Mouse (Mus musculus): ENCODE data around the gene 6430628N08Rik.

The 6430628N08Rik gene

DNA sequence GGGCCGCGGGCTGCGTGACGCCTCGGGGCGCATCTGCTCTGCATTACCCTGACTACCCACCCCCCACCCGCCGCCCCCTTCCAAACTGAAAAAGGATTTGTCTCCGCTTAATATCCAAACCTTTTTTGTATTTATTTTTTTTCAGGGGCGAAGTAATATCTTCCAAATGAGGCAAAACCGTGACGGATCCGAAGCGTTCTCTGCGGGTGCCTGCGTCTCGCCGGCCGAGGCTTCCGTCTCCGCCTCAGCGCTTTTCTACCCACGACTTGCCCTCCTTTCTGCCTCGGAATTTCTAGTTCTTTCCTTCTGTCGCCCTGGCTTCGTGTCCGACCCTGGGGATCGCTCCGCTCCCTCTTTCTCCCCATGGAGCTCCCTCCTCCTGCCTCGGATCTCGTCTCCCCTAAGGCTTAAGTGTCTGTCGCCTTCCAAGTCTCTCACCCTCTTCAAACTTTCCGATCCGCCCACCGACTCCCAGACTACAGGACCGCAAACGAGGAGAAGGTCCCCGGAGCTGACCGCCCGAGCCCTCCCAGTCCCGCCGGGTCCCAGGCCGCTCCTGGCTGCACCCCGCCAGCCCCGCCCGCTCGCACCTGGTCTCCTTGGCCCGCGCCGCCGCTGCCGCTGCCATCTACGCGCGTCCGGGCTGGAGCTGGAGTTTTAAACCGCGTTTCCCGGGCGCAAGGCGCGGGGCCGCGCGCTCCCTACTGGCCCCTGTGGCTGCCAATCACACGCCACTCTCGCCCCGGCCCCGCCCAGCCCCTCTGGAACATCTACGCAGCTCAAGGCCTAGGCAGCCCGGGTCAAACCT, 49.0 kb downstream of the 6430628N08Rik start, which contains the start of gene Dmbx1:
Dmbx1 (minus strand) TSS at position 632 of the 808 bp plus-strand sequence.
- DNase-seq (ENCODE audit: low read depth, low spot score) = no peak

DNA sequence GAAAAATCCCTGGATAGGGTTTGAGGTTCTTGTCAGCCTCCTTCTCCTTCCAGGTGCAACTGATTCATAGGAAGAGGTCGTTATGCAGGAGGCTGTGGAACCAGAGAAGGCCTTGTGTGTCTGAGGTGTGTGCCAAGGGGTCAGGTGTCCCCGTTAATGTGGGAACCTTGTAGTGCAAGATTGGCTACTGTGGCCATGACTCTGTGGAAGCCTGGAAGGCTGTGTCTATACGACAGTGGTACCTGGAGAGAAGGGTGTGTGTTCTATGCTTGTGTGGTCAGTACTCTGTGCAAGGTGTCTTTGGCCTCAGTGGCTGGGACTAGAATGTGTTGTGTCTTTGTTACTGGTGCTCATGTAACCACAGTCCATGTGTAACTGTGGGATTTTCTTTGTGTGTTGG, 50.2 kb downstream of the 6430628N08Rik start:
- DNase-seq (ENCODE audit: low read depth, low spot score) = no peak

DNA sequence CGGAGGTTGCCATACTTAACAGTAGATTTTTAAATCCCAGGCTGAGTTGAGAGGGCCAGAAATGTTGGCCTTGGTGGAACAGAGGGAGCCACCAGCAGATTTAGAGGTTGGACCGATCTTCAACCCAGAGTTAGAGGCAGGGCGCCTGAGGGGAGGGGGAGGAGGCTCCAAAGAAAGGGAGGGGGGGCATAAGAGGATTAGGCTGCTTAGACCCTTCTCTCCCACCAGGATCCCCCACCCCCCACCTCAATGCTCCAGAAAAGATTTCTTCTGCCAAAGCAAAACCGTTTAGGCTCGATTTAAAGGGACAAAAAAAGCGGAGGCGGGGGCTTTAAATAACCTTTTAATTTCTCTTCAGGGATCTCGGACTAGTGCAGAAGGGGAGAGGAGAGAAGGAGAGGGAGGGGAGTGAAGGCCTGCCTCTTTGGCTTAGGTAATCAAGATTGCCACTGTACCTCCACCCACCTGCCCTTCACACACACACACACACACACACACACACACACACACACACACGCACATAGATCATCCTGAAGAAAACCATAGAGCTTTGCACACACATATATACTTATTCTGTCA, 50.9 kb downstream of the 6430628N08Rik start:
- no peak for DNase-seq (ENCODE audit: low read depth, low spot score)

DNA sequence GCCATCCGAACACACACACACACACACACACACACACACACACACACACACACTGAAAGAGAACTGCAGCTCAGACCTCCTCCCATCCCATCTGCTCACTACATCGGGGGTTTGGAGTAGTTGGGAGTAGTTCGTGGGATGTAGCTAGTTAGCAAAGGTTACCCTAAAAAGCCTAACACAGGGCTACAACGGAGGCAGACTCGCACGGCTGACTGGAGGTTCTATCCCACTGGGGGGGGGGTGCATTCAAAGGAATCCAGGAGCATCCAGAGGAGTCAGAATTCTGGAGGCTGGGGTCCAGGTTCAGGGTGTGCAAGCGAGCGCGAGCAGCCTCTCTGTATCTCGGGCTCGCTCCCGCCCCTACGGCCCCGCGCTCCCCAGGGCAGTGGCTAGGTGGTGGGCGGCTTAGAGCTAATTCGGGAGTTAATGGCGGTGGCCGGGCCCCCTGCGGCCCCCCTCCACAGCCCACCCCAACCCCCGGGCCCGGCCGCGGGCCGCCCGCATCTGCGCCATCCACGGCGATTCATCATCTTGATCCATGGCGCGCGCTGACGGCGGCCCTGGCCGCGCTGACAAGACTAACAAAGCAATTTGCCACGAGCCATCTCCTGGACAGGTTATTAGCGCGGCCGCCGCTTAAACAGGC, 53.3 kb downstream of the 6430628N08Rik start:
- DNase-seq (ENCODE audit: low read depth, low spot score) = no peak

Measured in CD4-positive, CD25-positive, alpha-beta regulatory T cell, adult 2 months (primary cell).